8 mouse cellular contexts compared by ENCODE assay signal in the genomic region with DNA sequence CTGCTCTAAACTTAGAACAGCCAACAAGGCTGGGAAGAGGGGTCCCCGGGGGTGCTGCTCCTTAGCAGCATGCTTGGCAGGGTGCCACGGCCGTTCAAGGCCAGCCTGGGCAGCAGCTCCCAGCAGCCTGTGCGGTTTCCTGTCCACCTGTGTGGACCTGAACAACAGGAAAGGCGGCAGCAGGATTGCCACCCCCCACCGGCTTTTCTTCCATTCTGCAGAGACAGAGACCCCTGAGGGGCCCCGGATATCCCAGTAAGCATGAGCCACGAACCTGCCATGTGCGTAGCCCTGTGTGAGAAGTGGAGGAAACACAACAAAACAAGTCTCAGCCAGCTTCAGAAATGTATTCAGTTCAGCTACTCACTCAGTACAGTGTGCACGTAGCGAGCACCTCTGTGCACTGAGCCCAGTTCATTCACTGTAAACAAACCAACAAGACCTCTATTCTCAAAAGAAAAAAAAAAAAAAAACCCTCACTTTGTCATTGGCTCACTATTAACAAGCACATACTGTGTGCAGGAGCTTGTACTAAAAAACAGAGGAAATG.
DNase-seq lines count a peak whose midpoint lies in the region; ATAC-seq and TF ChIP-seq lines count a peak whose summit lies in the region.

No protein-coding gene starts in this region.

- no peak overlapping the region for H3K9ac ChIP-seq in neural tube, embryonic 15.5 days (replicated peaks)

- no peak for ATAC-seq in neural tube, embryonic 15.5 days (ENCODE audit: low FRiP score)
- no peak for ATAC-seq in frontal cortex, adult (ENCODE audit: low TSS enrichment)

- WGBS in kidney, adult 2 months, result 33% methylated on average over 11 of the region's 11 CpGs
- WGBS in neural tube, embryonic 15.5 days, result 36% methylated on average over 11 of the region's 11 CpGs

- no peaks in the 10 kb centered on the region for H3K4me1 ChIP-seq in kidney, adult 2 months (ENCODE audit: control insufficient read depth, insufficient read depth, low read length)
- H3K4me1 ChIP-seq in neural tube, embryonic 15.5 days, result peaks cover 22% of the 10 kb centered on the region

- no peak overlapping the region for H3K4me2 ChIP-seq in neural tube, embryonic 15.5 days

- no peak for TF ChIP-seq POLR2A in kidney, adult 2 months (IDR thresholded peaks at IDR 0.05; ENCODE audit: low read depth, low read length)

- peak; percentile 48 for DNase-seq in kidney, adult 2 months
- no peak for DNase-seq in kidney, adult 18-20 months
- DNase-seq in adrenal gland, postnatal 36 days, result peak; percentile 59 to 77
- DNase-seq in gastrocnemius, postnatal 10 days, result peak; percentile 67
- peak; percentile 77 for DNase-seq in kidney, postnatal 14 days
- DNase-seq in frontal cortex, postnatal 14 days (ENCODE audit: low spot score in 2 of 2), result no peak

- no peak overlapping the region for H3K27ac ChIP-seq in kidney, adult 2 months (ENCODE audit: insufficient read depth, low read depth, low read length)
- H3K27ac ChIP-seq in neural tube, embryonic 15.5 days (replicated peaks), result peak overlapping the region; percentile 64

- no peak overlapping the region for H3K4me3 ChIP-seq in kidney, adult 2 months (ENCODE audit: insufficient read depth, low read depth, low read length)
- H3K4me3 ChIP-seq in neural tube, embryonic 15.5 days (replicated peaks), result no peak overlapping the region

- H3K27me3 ChIP-seq in kidney, adult 2 months (replicated peaks; ENCODE audit: control insufficient read depth, insufficient read depth, low read length), result no peaks in the 10 kb centered on the region
- H3K27me3 ChIP-seq in neural tube, embryonic 15.5 days (replicated peaks), result no peaks in the 10 kb centered on the region

- no peaks in the 10 kb centered on the region for H3K36me3 ChIP-seq in kidney, adult 2 months (ENCODE audit: control insufficient read depth, insufficient read depth, low read length)
- no peaks in the 10 kb centered on the region for H3K36me3 ChIP-seq in neural tube, embryonic 15.5 days

- no peak for TF ChIP-seq CTCF in kidney, adult 2 months (conservative IDR thresholded peaks at IDR 0.05; ENCODE audit: insufficient read depth, insufficient read length, low read depth, low read length)

- no peaks in the 10 kb centered on the region for H3K9me3 ChIP-seq in neural tube, embryonic 15.5 days (replicated peaks)

Comparison
In these comparisons a context has a peak if more than half of its experiments do, and no peak if none do; other contexts are left out.
1. DNase-seq: peak in kidney, adult 2 months (single experiment), adrenal gland, postnatal 36 days (2 of 2), gastrocnemius, postnatal 10 days (single experiment) and kidney, postnatal 14 days (single experiment); none in kidney, adult 18-20 months (single experiment) and frontal cortex, postnatal 14 days (0 of 2).